Mouse (Mus musculus): ENCODE data around the gene Cd1d1. TPM values are rescaled to one million over a fixed set of nuclear protein-coding genes. Genes with fewer than 3 reads are reported as not detected.

The Cd1d1 gene
- total and polyA plus RNA-seq, 3 experiments = 0.05 TPM; not detected in 2

DNA sequence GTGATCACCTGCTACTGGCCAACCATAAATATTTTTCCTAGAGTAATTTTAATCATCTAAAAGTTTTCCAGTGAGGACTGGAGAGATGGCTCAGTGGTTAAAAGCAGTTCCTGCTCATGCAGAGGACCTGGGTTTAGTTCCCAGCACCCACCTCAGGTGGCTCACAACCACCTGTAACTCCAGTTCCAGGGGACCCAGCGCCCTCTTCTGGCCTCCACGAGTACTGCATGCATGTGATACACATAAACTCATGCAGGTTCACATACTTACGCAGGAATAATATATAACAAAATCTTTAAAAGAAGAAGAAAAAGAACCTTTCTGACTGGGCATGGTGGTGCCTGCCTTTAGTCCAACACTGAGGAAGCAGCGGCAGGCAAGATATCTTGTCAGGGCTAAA lies 45.4 kb downstream of the Cd1d1 start:
- ATAC-seq (ENCODE audit: extremely low read depth, insufficient number of reproducible peaks, low FRiP score, poor library complexity, severe bottlenecking) (no peak), DNase-seq (ENCODE audit: low spot score) (no peak)
- H3K36me3 ChIP-seq (replicated peaks) = no peaks in the 10 kb centered on the region
- no peak overlapping the region for H3K4me3 ChIP-seq (ENCODE audit: low read depth, low read length)
- TF ChIP-seq GATA1 (IDR thresholded peaks at IDR 0.05; ENCODE audit: borderline replicate concordance, low read length) (no peak), POLR2AphosphoS5 (IDR thresholded peaks at IDR 0.05; ENCODE audit: insufficient replicate concordance, low read depth, low read length) (no peak), TAL1 (conservative IDR thresholded peaks at IDR 0.05; ENCODE audit: low read depth, low read length) (no peak), CTCF (IDR thresholded peaks at IDR 0.05; ENCODE audit: low read depth, low read length) (no peak), GATA2 (IDR thresholded peaks at IDR 0.05; ENCODE audit: borderline replicate concordance, low read depth, low read length) (no peak)
- no peaks in the 10 kb centered on the region for H3K4me1 ChIP-seq (ENCODE audit: insufficient read depth, low read depth, low read length)
- no peaks in the 10 kb centered on the region for H3K27me3 ChIP-seq (ENCODE audit: insufficient read depth, low read length)
- H3K9me3 ChIP-seq (replicated peaks) = no peaks in the 10 kb centered on the region

DNA sequence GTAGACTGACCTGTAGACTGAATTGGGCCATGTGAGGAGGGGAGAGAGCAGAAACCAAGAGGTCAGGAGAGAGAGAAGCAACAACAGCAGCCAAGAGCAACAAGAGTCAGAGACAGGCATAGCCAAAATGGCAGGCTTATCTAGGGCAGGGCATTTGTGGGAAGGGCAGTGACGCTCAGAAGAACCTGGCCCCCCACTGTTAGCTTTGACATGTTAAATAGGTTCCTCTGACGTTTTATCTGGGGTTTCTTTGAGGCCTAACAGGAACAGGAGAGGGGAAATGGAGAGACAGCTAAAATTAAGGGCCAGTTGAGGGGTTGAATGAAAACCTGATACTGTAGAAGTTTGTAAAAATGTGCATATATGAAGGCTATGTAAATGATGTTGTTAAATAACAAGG lies 48.6 kb downstream of the Cd1d1 start:
- H3K27me3 ChIP-seq (ENCODE audit: insufficient read depth, low read length) = no peaks in the 10 kb centered on the region; the same call in 1 of the 2 replicates
- no peak overlapping the region for H3K4me3 ChIP-seq (ENCODE audit: low read depth, low read length)
- no peak for TF ChIP-seq TAL1 (conservative IDR thresholded peaks at IDR 0.05; ENCODE audit: low read depth, low read length)
- no peak for TF ChIP-seq GATA1 (IDR thresholded peaks at IDR 0.05; ENCODE audit: borderline replicate concordance, low read length)
- TF ChIP-seq CTCF (IDR thresholded peaks at IDR 0.05; ENCODE audit: low read depth, low read length) = no peak
- TF ChIP-seq GATA2 (IDR thresholded peaks at IDR 0.05; ENCODE audit: borderline replicate concordance, low read depth, low read length) = no peak
- TF ChIP-seq POLR2AphosphoS5 (IDR thresholded peaks at IDR 0.05; ENCODE audit: insufficient replicate concordance, low read depth, low read length) = no peak
- no peaks in the 10 kb centered on the region for H3K9me3 ChIP-seq (replicated peaks)
- no peak for ATAC-seq (ENCODE audit: extremely low read depth, insufficient number of reproducible peaks, low FRiP score, poor library complexity, severe bottlenecking)
- H3K36me3 ChIP-seq (replicated peaks) = no peaks in the 10 kb centered on the region
- no peaks in the 10 kb centered on the region for H3K4me1 ChIP-seq (ENCODE audit: insufficient read depth, low read depth, low read length)
- no peak for DNase-seq (ENCODE audit: low spot score)

Other genes with a start within 250 kb of the Cd1d1 start
- 5.3 TPM in 1 of 2 replicates, not detected in the other for gene Dclk2, start 78.6 kb downstream of the Cd1d1 start, total RNA-seq (2014; fragmentation: Nextera tagmentation)
- gene Dclk2, start 78.6 kb downstream of the Cd1d1 start, total RNA-seq (2017) = 0.06 and 0.11 TPM in 2 replicates
- gene Dclk2, start 78.6 kb downstream of the Cd1d1 start, polyA plus RNA-seq (2012) = not detected in 2 replicates
- not detected in 2 replicates for gene Kirrel, start 175.3 kb upstream of the Cd1d1 start, total RNA-seq (2014; fragmentation: Nextera tagmentation)
- gene Kirrel, start 175.3 kb upstream of the Cd1d1 start, total RNA-seq (2017) = under 0.01 and 0.11 TPM in 2 replicates
- gene Kirrel, start 175.3 kb upstream of the Cd1d1 start, polyA plus RNA-seq (2012) = 0.01 TPM in 1 of 2 replicates, not detected in the other

Data from G1E (cell line).